Mouse (Mus musculus): ENCODE measurements around the gene Gm3476. TPM values are rescaled to one million over a fixed set of nuclear protein-coding genes. Genes with fewer than 3 reads are reported as not detected.
A peak's percentile ranks its signal among the peaks of the same experiment; 100 is the strongest.
"Not testable (repeated sequence)": the region's sequence is repeated elsewhere in the genome, so short reads cannot be mapped to it uniquely, and the experiment has no call there.

Gm3476 gene
- total RNA-seq (2021): not detected

DNA sequence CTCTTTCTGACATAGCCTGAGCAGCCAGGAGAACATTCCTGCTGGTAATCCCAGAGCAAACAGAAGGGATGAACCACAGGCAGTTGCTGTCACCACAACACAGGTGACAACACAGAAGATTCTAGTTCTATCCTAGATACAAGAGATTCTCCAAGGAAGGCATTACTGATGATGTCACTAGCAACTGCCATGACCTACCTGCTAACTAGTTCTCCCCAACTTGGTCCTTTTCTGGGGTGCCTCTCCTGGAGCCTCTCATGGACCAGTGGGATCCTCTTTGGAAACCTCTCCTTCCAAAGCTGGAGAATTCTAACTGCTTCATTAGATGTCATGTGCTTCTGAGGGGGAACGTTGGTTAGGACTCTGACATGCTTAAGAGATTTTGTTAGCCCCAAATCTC lies at the start of gene Gm3476:
TSS of gene Gm3476 (minus strand) at position 101 of the 400 bp plus-strand sequence.
- intact Hi-C loops (cut with DNase I); DNase-seq: not testable (repeated sequence)

DNA sequence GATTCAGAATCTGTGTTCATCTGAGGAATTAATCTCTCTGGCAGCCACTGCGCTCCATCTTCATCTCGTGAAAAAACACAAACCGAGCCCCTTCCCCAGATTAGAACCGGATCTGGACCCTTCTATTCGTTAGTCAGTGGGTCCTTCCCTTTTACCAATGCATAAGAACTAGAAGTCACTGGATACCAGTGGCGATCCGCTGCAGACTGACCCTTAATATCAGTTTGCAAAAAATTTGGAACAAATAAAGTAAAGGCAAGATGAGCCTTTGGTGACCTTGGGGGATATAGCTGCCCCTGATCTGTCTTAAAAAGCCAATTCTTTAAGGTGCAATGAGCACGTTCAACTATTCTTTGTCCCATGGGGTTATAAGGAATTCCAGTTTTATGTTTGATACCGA lies 37.9 kb upstream of the Gm3476 start:
- intact Hi-C loops (cut with DNase I); DNase-seq: not testable (repeated sequence)

GRCm38 (mm10) chr14:6161085-6161484 lies 35.5 kb upstream of the Gm3476 start:
- DNase-seq; intact Hi-C loops (cut with DNase I): not testable (repeated sequence)

DNA sequence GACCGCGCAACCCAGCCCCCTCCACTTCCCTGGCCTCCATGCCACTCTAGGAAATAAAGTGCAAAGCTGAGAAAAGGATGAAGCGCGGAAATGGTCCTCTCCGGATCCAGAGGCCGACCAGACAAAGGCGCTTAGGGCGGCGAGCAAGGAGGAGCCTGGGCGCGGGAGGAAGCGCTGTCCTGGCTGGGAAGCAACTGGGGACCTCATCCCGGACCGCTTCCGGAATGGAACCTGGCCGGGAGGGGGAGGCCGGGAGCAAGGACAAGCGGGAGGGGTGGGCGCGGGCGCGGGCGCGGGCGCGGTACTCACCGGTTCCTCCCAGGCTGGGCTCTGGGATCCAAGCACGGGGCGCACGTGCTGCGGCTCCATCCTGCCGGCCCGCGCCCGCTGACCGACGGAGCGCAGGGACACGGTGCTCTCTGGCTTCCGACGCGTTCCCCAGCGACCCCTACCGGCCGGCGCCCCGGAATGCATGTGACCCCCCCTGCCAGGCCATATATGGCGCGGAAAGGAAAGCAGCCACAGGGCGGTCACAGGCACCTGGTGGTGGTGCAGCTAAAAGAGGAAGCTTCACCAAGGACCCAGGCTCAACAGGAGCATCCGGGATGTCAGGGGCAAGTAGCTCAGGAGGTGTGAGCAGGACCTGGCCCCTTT lies 17.2 kb downstream of the Gm3476 start, which contains the start of gene Gm3468:
TSS of gene Gm3468 (minus strand) at position 394 of the 654 bp plus-strand sequence.
- intact Hi-C loops (cut with DNase I): not testable (repeated sequence)
- DNase-seq: peak; percentile 41 to 48

GRCm38 (mm10) chr14:6107500-6107899 lies 18.1 kb downstream of the Gm3476 start:
- intact Hi-C loops (cut with DNase I); DNase-seq: not testable (repeated sequence)

DNA sequence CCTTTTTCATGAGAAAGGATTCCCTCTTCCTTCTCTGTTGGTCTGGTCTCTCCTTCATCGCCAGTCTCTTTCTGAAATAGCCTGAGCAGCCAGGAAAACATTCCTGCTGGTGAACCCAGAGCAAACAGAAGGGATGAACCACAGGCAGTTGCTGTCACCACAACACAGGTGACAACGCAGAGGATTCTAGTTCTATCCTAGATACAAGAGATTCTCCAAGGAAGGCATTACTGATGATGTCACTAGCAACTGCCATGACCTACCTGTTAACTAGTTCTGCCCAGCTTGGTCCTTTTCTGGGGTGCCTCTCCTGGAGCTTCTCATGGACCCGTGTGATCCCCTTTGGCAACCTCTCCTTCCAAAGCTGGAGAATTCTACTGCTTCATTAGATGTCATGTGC lies 31.8 kb downstream of the Gm3476 start, which contains the start of gene Gm8206:
TSS of gene Gm8206 (minus strand) at position 101 of the 400 bp plus-strand sequence.
- DNase-seq; intact Hi-C loops (cut with DNase I): not testable (repeated sequence)

- intact Hi-C loops (cut with DNase I): not testable (repeated sequence)
Observed at GRCm38 (mm10) chr14:6058167-6058566, 67.4 kb downstream of the Gm3476 start, which contains the start of gene Gm6337. Gene Gm6337 (minus strand): TSS chr14:6058267.

More at GRCm38 (mm10) chr14:6058167-6058566, 67.4 kb downstream of the Gm3476 start, which contains the start of gene Gm6337:
- DNase-seq: not testable (repeated sequence)

Other genes starting within 250 kb of the Gm3476 start
- under 1 TPM in 1 of 2 experiments, not detected in 1; 0.25 TPM for gene Gm8237, start 245.4 kb downstream of the Gm3476 start, total RNA-seq (2021)
- under 1 TPM; 0.22 to 0.33 TPM for gene Gm3248, start 164.1 kb downstream of the Gm3476 start, total RNA-seq (2021)
- gene Gm3453, start 146.7 kb downstream of the Gm3476 start, total RNA-seq (2021): not detected
- gene Gm6337, start 67.5 kb downstream of the Gm3476 start, total RNA-seq (2021): not detected
- not detected for gene Gm8206, start 31.9 kb downstream of the Gm3476 start, total RNA-seq (2021)
- gene Gm3468, start 17.1 kb downstream of the Gm3476 start, total RNA-seq (2021): under 1 TPM in 1 of 2 experiments, not detected in 1; 0.19 TPM
- under 1 TPM in 1 of 2 experiments, not detected in 1; 0.47 TPM for gene Gm21560, start 93.5 kb upstream of the Gm3476 start, total RNA-seq (2021)
- under 1 TPM in 1 of 2 experiments, not detected in 1; 0.19 TPM for gene Gm3411, start 161.4 kb upstream of the Gm3476 start, total RNA-seq (2021)
- not detected for gene Gm21103, start 179.0 kb upstream of the Gm3476 start, total RNA-seq (2021)
- not detected for gene Gm3618, start 217.9 kb upstream of the Gm3476 start, total RNA-seq (2021)